Mouse (Mus musculus) liver, adult 2 months (tissue): ENCODE data around the gene Micu1. TPM values are rescaled to one million over a fixed set of nuclear protein-coding genes. Genes with fewer than 3 reads are reported as not detected.
"Not testable (repeated sequence)": the region's sequence is repeated elsewhere in the genome, so short reads cannot be mapped to it uniquely, and the experiment has no call there.

Experiments used
- DNase-seq: peaks from one replicate; pipeline ENCODE4 v3.0.0-alpha.2; 2011; ENCODE audit warnings: low read depth, low spot score; ENCODE audit errors: extremely low read depth
- H3K27ac ChIP-seq: fragments of 200-500 bp; replicated peaks from 2 replicates; pipeline ENCODE4 v1.5.1; 2012; ENCODE audit warnings: low read depth, mild to moderate bottlenecking, control low read depth, inconsistent platforms, low read length; ENCODE audit not compliant: insufficient read depth
- H3K27me3 ChIP-seq: fragments of 200-500 bp; 2 replicates; pipeline ENCODE4 v1.6.1; 2012; ENCODE audit warnings: mild to moderate bottlenecking, moderate library complexity, low read length, inconsistent platforms; ENCODE audit not compliant: control insufficient read depth, insufficient read depth
- H3K36me3 ChIP-seq: fragments of 200-500 bp; 2 replicates; pipeline ENCODE4 v1.6.1; 2012; ENCODE audit warnings: low read length, inconsistent platforms; ENCODE audit not compliant: control insufficient read depth, insufficient read depth
- H3K4me1 ChIP-seq: fragments of 200-500 bp; 2 replicates; pipeline ENCODE4 v1.6.1; 2011; ENCODE audit warnings: low read length; ENCODE audit not compliant: control insufficient read depth, insufficient read depth
- H3K4me3 ChIP-seq: fragments of 200-500 bp; 2 replicates; pipeline ENCODE4 v1.5.1; 2011; ENCODE audit warnings: low read depth, mild to moderate bottlenecking, control low read depth, low read length, moderate library complexity; ENCODE audit not compliant: insufficient read depth
- H3K79me2 ChIP-seq: fragments of 200-500 bp; 2 replicates; pipeline ENCODE4 v1.6.1; 2012; ENCODE audit warnings: inconsistent platforms, mild to moderate bottlenecking, low read length, moderate library complexity; ENCODE audit not compliant: control insufficient read depth, insufficient read depth
- H3K9ac ChIP-seq: fragments of 200-500 bp; 2 replicates; pipeline ENCODE4 v1.6.1; 2012; ENCODE audit warnings: low read depth, mild to moderate bottlenecking, control low read depth, inconsistent platforms, low read length
- CTCF ChIP-seq: fragments of 200-500 bp; IDR thresholded peaks from 2 replicates; pipeline ENCODE4 v1.5.1; 2011; ENCODE audit warnings: low read depth, low read length, control low read depth
- POLR2A ChIP-seq: fragments of 200-500 bp; IDR thresholded peaks from 2 replicates; pipeline ENCODE4 v1.6.1; 2011; ENCODE audit warnings: low read length, control low read depth; ENCODE audit not compliant: insufficient read depth; ENCODE audit errors: extremely low read depth
- WGBS: fragments of 180-500 bp; shearing (Covaris S2); methylation state at CpG from one replicate; pipeline ENCODE4 v1.1.7; 2018; 5-methylcytosine and 5-hydroxymethylcytosine counted together
- polyA plus RNA-seq: library from polyadenylated mRNA; depleted of rRNA; stranded (reverse); fragments of >200 nt; gene quantifications from 2 replicates; pipeline ENCODE4 v1.2.3, GENCODE M21; 2012
- total RNA-seq: library from RNA; depleted of rRNA; stranded (reverse); fragments of >200 nt; gene quantifications from 2 replicates; pipeline ENCODE4 v1.2.3, GENCODE M21; 2014

The Micu1 gene
- total and polyA plus RNA-seq, 2 experiments, result 24.1 to 24.4 TPM

DNA sequence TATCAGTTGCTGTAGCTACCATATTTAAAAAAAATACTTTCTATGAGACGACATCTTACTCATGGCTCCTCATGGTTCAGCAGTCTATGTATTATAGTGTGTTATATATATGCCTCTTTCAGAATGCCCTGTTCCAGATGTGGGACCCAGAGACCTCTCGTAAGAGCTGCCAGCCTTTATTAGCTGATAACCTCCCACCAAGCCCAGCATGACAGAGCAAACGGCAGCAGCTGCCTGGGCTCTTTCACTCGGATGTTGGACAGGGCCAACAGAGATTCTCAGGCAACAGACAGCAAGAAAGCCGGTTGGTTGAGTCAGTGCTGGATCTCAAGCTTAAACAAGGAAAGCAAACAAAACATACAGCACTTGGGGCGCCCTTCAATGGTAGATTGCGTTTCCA is 33.8 kb upstream of the Micu1 start:
- WGBS, result 72% methylated on average over 7 of the region's 7 CpGs
- Histone ChIP-seq H3K4me1 (no peaks in the 10 kb centered on the region), H3K27me3 (no peaks in the 10 kb centered on the region), H3K9ac (no peak overlapping the region), H3K4me3 (no peak overlapping the region), H3K27ac (no peak overlapping the region), H3K36me3 (no peaks in the 10 kb centered on the region), H3K79me2 (no peaks in the 10 kb centered on the region)
- DNase-seq, result no peak
- no peak for TF ChIP-seq CTCF
- TF ChIP-seq POLR2A, result no peak

DNA sequence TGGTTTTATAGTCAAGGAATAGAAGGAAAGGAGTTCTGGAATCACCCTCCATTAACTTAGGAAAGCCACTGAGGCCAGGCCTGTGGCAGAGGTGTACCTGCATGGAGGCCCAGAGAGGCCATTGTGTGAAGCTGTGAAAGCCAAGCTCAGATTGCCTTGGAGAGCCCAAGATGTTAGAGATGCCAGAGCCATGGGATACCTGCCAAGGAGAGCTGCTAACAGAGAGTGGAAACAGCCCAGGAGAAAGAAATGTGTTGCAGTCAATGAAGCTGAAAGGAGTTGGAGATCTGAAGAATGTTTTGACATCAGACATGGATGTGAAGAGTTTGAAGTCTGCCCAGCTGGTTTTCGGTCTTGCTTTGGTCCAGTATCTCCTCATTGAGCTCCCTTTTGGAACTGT is 24.4 kb upstream of the Micu1 start:
- no peaks in the 10 kb centered on the region for H3K36me3 ChIP-seq
- H3K4me1 ChIP-seq, result no peaks in the 10 kb centered on the region
- 95% methylated on average over 1 of the region's 1 CpGs for WGBS
- no peaks in the 10 kb centered on the region for H3K79me2 ChIP-seq
- no peak overlapping the region for H3K4me3 ChIP-seq
- no peak overlapping the region for H3K9ac ChIP-seq
- H3K27me3 ChIP-seq, result no peaks in the 10 kb centered on the region
- H3K27ac ChIP-seq, result no peak overlapping the region
- DNase-seq, result no peak
- TF ChIP-seq POLR2A (no peak), CTCF (no peak)

DNA sequence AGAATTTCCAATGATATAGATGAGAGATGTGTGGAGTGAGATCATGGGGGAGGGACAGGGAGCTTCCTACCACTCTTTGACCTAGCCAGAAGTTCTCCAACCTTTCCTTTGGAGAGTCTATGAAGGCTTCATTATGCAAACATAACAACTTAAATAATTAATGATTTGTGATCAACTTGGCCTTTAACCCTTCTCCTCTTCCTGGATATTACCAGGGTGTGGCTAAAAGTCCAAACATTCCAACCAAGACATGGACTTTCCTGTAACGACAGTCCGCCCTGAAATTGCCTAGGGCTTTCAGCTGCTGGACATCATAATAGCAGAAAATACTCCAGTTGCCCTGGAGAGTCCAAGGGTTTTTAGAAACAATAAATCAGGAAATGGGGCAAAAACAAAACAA is 23.1 kb upstream of the Micu1 start:
- Histone ChIP-seq H3K79me2 (no peaks in the 10 kb centered on the region), H3K4me3 (no peak overlapping the region), H3K4me1 (no peaks in the 10 kb centered on the region), H3K9ac (no peak overlapping the region), H3K36me3 (no peaks in the 10 kb centered on the region), H3K27me3 (no peaks in the 10 kb centered on the region), H3K27ac (no peak overlapping the region)
- WGBS, result 89% methylated on average over 2 of the region's 2 CpGs
- DNase-seq, result no peak
- TF ChIP-seq POLR2A (no peak), CTCF (no peak)

DNA sequence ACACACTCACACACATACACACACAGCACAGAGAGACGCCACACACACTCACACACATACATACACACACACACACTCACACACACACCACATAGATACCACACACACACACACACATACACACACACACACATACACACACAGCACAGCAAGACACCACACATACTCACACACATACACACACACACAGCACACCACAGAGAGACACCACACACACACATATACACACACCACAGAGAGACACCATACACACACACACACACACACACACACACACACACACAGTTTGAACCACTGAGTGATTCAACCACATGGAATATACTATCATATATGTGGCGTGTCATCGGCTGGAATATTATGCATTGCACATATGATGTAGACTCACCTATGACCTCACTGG is 16.7 kb upstream of the Micu1 start:
- not testable (repeated sequence) for H3K4me1 ChIP-seq, H3K4me3 ChIP-seq, H3K36me3 ChIP-seq, H3K27ac ChIP-seq, DNase-seq, H3K79me2 ChIP-seq, H3K9ac ChIP-seq, H3K27me3 ChIP-seq
- 95% methylated on average over 3 of the region's 3 CpGs for WGBS

DNA sequence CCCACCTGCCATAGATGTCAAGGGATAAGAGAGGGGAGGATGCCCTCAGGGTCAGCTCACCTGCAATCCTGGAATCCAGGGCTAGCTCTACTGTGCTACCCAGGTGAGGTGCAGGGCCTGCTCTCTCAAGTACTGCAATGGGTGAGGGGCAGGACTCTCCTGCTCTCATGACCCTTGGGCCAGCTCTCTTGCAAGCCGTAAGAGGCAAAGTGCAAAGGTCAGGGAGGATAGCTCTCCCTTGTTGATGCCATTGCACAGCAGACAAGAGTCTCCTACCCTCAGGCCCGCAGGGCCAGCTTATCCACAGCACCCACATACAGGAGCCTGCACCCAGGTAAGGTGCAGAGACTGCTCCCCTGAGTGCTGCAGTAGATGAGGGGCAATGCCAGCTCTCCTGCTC is 15.2 kb upstream of the Micu1 start:
- TF ChIP-seq CTCF, result no peak
- TF ChIP-seq POLR2A, result no peak
- H3K4me1 ChIP-seq, result peaks cover 5% of the 10 kb centered on the region; the same call in 1 of the 2 replicates
- 24% methylated on average over 2 of the region's 2 CpGs for WGBS

DNA sequence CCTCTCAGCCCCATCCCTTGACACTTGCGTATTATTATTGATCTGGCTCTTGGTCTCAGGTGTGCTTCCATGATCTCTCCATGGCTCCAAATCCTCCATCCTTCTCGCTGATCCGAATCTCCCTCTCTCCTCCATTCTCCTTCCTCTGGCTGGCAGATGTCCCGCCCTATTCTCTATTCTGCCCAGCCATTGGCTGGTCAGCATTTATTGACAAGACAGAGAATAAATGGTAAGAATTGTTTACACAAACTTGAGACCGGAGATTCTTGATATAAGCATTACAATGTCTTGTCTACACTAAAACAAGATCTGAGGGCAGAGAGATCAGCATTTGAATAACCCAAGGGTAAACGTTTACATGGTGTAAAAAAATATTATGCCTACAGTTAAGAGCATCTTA is 12.4 kb upstream of the Micu1 start:
- H3K9ac ChIP-seq, result no peak overlapping the region
- no peak for DNase-seq
- H3K27me3 ChIP-seq, result no peaks in the 10 kb centered on the region
- no peak overlapping the region for H3K27ac ChIP-seq
- 76% methylated on average over 6 of the region's 6 CpGs for WGBS
- H3K4me3 ChIP-seq, result no peak overlapping the region
- H3K79me2 ChIP-seq, result no peaks in the 10 kb centered on the region
- no peaks in the 10 kb centered on the region for H3K36me3 ChIP-seq
- no peak for TF ChIP-seq POLR2A
- TF ChIP-seq CTCF, result no peak
- peaks cover 5% of the 10 kb centered on the region; the same call in 1 of the 2 replicates for H3K4me1 ChIP-seq

More for the DNA sequence above, 15.2 kb upstream of the Micu1 start:
- peak; percentile 67 for DNase-seq
- no peak overlapping the region for H3K4me3 ChIP-seq
- H3K36me3 ChIP-seq, result no peaks in the 10 kb centered on the region
- no peaks in the 10 kb centered on the region for H3K27me3 ChIP-seq
- no peak overlapping the region for H3K27ac ChIP-seq
- no peak overlapping the region for H3K9ac ChIP-seq
- no peaks in the 10 kb centered on the region for H3K79me2 ChIP-seq
